Mouse (Mus musculus) CH12.LX (cell line): ENCODE measurements at regions not wholly inside any gene's neighbourhood (a gene's known extent, or its start where the extent isn't known, plus 50 kb on each side); places are given as distances from the start of the nearest gene placed in this dataset.

Experiments
- DNase-seq: peaks from one replicate; pipeline ENCODE4 v3.0.0-alpha.2; 2013; ENCODE audit errors: extremely low read depth
- H3K27ac ChIP-seq: 2 replicates; pipeline ENCODE4 v1.5.1; 2012; ENCODE audit warnings: low read depth, mild to moderate bottlenecking, control low read depth, moderate library complexity; ENCODE audit not compliant: insufficient read depth
- H3K27me3 ChIP-seq: replicated peaks from 2 replicates; pipeline ENCODE3; 2012; ENCODE audit warnings: inconsistent platforms
- H3K36me3 ChIP-seq, 2 experiments: replicated peaks in 1 of 2; 2 replicates each; pipeline versions ENCODE3 to v1.6.1; 2012; ENCODE audit warnings: inconsistent platforms in 1 of 2, low read length in 1 of 2, mild to moderate bottlenecking in 1 of 2, mixed read lengths in 1 of 2, moderate library complexity in 1 of 2; ENCODE audit not compliant: control insufficient read depth in 1 of 2, insufficient read depth in 1 of 2
- H3K4me1 ChIP-seq, 2 experiments: 2 replicates each; pipeline ENCODE4 v1.6.1; 2012; ENCODE audit warnings: inconsistent platforms in 1 of 2, moderate library complexity in 1 of 2; ENCODE audit not compliant: insufficient read depth in 2 of 2, control insufficient read depth in 1 of 2
- H3K4me2 ChIP-seq: 2 replicates; pipeline ENCODE4 v1.6.1; 2012; ENCODE audit warnings: low read depth, mild to moderate bottlenecking, control low read depth; ENCODE audit not compliant: poor library complexity, insufficient read depth, severe bottlenecking
- H3K4me3 ChIP-seq, 3 experiments: fragments of 150-350 bp in 1 of 3; sonication (generic) in 1 of 3; replicated peaks in 1 of 3; 2 replicates each; pipeline versions ENCODE3 to v1.5.1; 2011 to 2012; ENCODE audit warnings: low read depth in 2 of 3, low read length in 2 of 3, mild to moderate bottlenecking in 2 of 3, moderate library complexity in 2 of 3, control low read depth in 1 of 3, improper control_type of control experiment in 1 of 3, inconsistent platforms in 1 of 3, mixed read lengths in 1 of 3; ENCODE audit not compliant: poor library complexity in 1 of 3
- H3K79me2 ChIP-seq: replicated peaks from 2 replicates; pipeline ENCODE4 v1.6.1; 2012; ENCODE audit warnings: mild to moderate bottlenecking, moderate library complexity; ENCODE audit not compliant: control insufficient read depth, poor library complexity, insufficient read depth, severe bottlenecking; ENCODE audit errors: extremely low read depth
- H3K9ac ChIP-seq: 2 replicates; pipeline ENCODE4 v1.6.1; 2012; ENCODE audit warnings: low read depth, mild to moderate bottlenecking, control low read depth, moderate library complexity; ENCODE audit not compliant: insufficient read depth
- H3K9me3 ChIP-seq: replicated peaks from 2 replicates; pipeline ENCODE3; 2012; ENCODE audit warnings: low read length, inconsistent platforms, mixed read lengths
- CTCF ChIP-seq, 2 experiments: IDR thresholded peaks in 1 of 2; conservative IDR thresholded peaks in 1 of 2; 2 replicates each; pipeline ENCODE4 v1.5.1; 2011 to 2012; ENCODE audit warnings: low read depth in 2 of 2, low read length in 2 of 2, improper control_type of control experiment in 1 of 2, inconsistent platforms in 1 of 2, mild to moderate bottlenecking in 1 of 2, moderate library complexity in 1 of 2
- E2F4 ChIP-seq: IDR thresholded peaks from 2 replicates; pipeline ENCODE4 v1.6.1; 2011; ENCODE audit warnings: low read depth, low read length, improper control_type of control experiment; ENCODE audit not compliant: insufficient replicate concordance
- GABPA ChIP-seq: IDR thresholded peaks from 2 replicates; pipeline ENCODE4 v1.6.1; 2012; ENCODE audit warnings: low read depth, low read length, improper control_type of control experiment, inconsistent platforms; ENCODE audit not compliant: insufficient replicate concordance
- IRF4 ChIP-seq: IDR thresholded peaks from 2 replicates; pipeline ENCODE4 v1.6.1; 2014; ENCODE audit warnings: low read depth, mild to moderate bottlenecking, inconsistent platforms, low read length, improper control_type of control experiment
- KAT2A ChIP-seq: IDR thresholded peaks from 2 replicates; pipeline ENCODE4 v1.6.1; 2012; ENCODE audit warnings: low read length, improper control_type of control experiment, inconsistent platforms; ENCODE audit not compliant: insufficient replicate concordance
- MAX ChIP-seq: IDR thresholded peaks from 2 replicates; pipeline ENCODE4 v1.6.1; 2011; ENCODE audit warnings: low read length, improper control_type of control experiment
- NRF1 ChIP-seq: IDR thresholded peaks from 2 replicates; pipeline ENCODE4 v1.6.1; 2014; ENCODE audit warnings: low read depth, mild to moderate bottlenecking, inconsistent platforms, low read length, improper control_type of control experiment, moderate library complexity
- POLR2A ChIP-seq: IDR thresholded peaks from 2 replicates; pipeline ENCODE4 v1.6.1; 2011; ENCODE audit warnings: low read depth, mild to moderate bottlenecking, improper control_type of control experiment, low read length
- POLR2AphosphoS2 ChIP-seq: IDR thresholded peaks from 2 replicates; pipeline ENCODE4 v1.6.1; 2011; ENCODE audit warnings: low read depth, low read length, improper control_type of control experiment
- RAD21 ChIP-seq: IDR thresholded peaks from 2 replicates; pipeline ENCODE4 v1.6.1; 2011; ENCODE audit warnings: low read depth, mild to moderate bottlenecking, low read length, improper control_type of control experiment, moderate library complexity
- TBP ChIP-seq: conservative IDR thresholded peaks from 2 replicates; pipeline ENCODE4 v1.6.1; 2011; ENCODE audit warnings: low read depth, low read length, improper control_type of control experiment
- UBTF ChIP-seq: IDR thresholded peaks from 2 replicates; pipeline ENCODE4 v1.6.1; 2012; ENCODE audit warnings: low read depth, mild to moderate bottlenecking, inconsistent platforms, low read length, improper control_type of control experiment, moderate library complexity
- USF1 ChIP-seq: IDR thresholded peaks from 2 replicates; pipeline ENCODE4 v1.6.1; 2014; ENCODE audit warnings: low read depth, mild to moderate bottlenecking, inconsistent platforms, low read length, improper control_type of control experiment
- ZC3H11A ChIP-seq: IDR thresholded peaks from 2 replicates; pipeline ENCODE4 v1.6.1; 2012; ENCODE audit warnings: low read depth, mild to moderate bottlenecking, inconsistent platforms, low read length, improper control_type of control experiment
- ZKSCAN1 ChIP-seq: IDR thresholded peaks from 2 replicates; pipeline ENCODE4 v1.6.1; 2012; ENCODE audit warnings: low read depth, inconsistent platforms, low read length, improper control_type of control experiment, borderline replicate concordance
- ZNF384 ChIP-seq: IDR thresholded peaks from 2 replicates; pipeline ENCODE4 v1.6.1; 2012; ENCODE audit warnings: low read depth, low read length, improper control_type of control experiment, inconsistent platforms
- dilution Hi-C: fragments of 300-500 bp; cut with MboI; formaldehyde crosslinking; loops from 2 replicates; pipeline ENCODE4 v1.14.3; 2020; ENCODE audit warnings: low sequenced_read_pairs; ENCODE audit not compliant: extremely low pct_unique_long_range_greater_than_20kb, extremely low pct_ligation_motif_present
- in situ Hi-C: fragments of 300-500 bp; cut with MboI; formaldehyde crosslinking; loops from 3 replicates; pipeline ENCODE4 v1.14.3; 2019; ENCODE audit warnings: low sequenced_read_pairs, low pct_ligation_motif_present, low pct_unique_long_range_greater_than_20kb, mixed read lengths

- H3K27ac ChIP-seq = no peak overlapping the region
- no peak for TF ChIP-seq IRF4
- TF ChIP-seq POLR2A = no peak
- no peak for TF ChIP-seq ZKSCAN1
Observed at GRCm38 (mm10) chr9:23069161-23069560, 153.7 kb upstream of the Bmper start.

DNA sequence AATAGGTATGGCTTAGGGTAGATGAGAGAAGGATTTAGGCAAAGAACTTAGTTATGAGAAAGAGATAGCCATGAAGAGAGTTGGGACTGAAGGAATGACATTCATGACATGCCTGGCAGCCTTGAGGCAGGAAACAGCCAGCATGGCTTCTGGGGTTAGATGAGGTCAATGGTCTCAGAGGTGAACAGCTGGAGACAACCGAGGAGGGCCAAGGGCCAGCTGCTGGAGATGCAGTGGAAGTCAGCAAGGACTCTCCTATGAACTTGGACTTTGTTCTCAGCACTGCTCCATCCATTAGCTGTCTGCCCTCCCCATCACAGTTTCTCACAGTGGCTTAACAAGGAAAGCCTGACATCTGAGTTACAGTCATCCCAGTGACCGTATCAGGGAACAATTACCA, 151.9 kb upstream of the Bmper start:
- no peak overlapping the region for H3K4me2 ChIP-seq
- in situ Hi-C loops = no loop called here
- no peaks in the 10 kb centered on the region for H3K79me2 ChIP-seq
- H3K9me3 ChIP-seq = no peaks in the 10 kb centered on the region
- no peaks in the 10 kb centered on the region for H3K27me3 ChIP-seq
- H3K9ac ChIP-seq = no peak overlapping the region
- H3K4me3 ChIP-seq = no peak overlapping the region
- dilution Hi-C loops = no loop called here
- no peak overlapping the region for H3K27ac ChIP-seq
- no peak for DNase-seq
- H3K4me1 ChIP-seq = 0 out of 4 replicates have a peak, but pooled peaks cover 0 to under 1% of the 10 kb centered on the region in 2 experiments
- H3K36me3 ChIP-seq = no peaks in the 10 kb centered on the region
- no peak for TF ChIP-seq POLR2AphosphoS2
- TF ChIP-seq IRF4 = no peak
- TF ChIP-seq GABPA = no peak
- no peak for TF ChIP-seq KAT2A
- TF ChIP-seq ZKSCAN1 = no peak
- TF ChIP-seq CTCF (conservative IDR thresholded peaks at IDR 0.05 in 1 of 2, IDR thresholded peaks at IDR 0.05 in 1 of 2; ENCODE audit: low read depth in 2 of 2, low read length in 2 of 2) = no peak
- no peak for TF ChIP-seq UBTF
- TF ChIP-seq USF1 = no peak
- no peak for TF ChIP-seq ZNF384
- no peak for TF ChIP-seq MAX
- TF ChIP-seq NRF1 = no peak
- no peak for TF ChIP-seq RAD21
- TF ChIP-seq ZC3H11A = no peak
- TF ChIP-seq E2F4 = no peak
- TF ChIP-seq TBP = no peak
- TF ChIP-seq, all 38 proteins: peak for 0

More at GRCm38 (mm10) chr9:23069161-23069560, 153.7 kb upstream of the Bmper start:
- no peak for DNase-seq
- H3K36me3 ChIP-seq = no peaks in the 10 kb centered on the region
- H3K9me3 ChIP-seq = no peaks in the 10 kb centered on the region
- peaks cover 0 to 2% of the 10 kb centered on the region in 2 experiments; a peak in 1 of 4 replicates for H3K4me1 ChIP-seq
- no peaks in the 10 kb centered on the region for H3K27me3 ChIP-seq
- dilution Hi-C loops = no loop called here
- no peak overlapping the region for H3K4me2 ChIP-seq
- no peak overlapping the region for H3K9ac ChIP-seq
- H3K4me3 ChIP-seq = no peak overlapping the region
- in situ Hi-C loops = no loop called here
- H3K79me2 ChIP-seq = no peaks in the 10 kb centered on the region
